Mouse (Mus musculus) thymus, adult 18-20 months (tissue): ENCODE results near the gene Rtl5.

Experiments used
- DNase-seq, 2 experiments: peaks; one replicate each; pipeline ENCODE4 v3.0.0; 2022; ENCODE audit warnings: mixed read lengths in 2 of 2

Rtl5 gene

DNA sequence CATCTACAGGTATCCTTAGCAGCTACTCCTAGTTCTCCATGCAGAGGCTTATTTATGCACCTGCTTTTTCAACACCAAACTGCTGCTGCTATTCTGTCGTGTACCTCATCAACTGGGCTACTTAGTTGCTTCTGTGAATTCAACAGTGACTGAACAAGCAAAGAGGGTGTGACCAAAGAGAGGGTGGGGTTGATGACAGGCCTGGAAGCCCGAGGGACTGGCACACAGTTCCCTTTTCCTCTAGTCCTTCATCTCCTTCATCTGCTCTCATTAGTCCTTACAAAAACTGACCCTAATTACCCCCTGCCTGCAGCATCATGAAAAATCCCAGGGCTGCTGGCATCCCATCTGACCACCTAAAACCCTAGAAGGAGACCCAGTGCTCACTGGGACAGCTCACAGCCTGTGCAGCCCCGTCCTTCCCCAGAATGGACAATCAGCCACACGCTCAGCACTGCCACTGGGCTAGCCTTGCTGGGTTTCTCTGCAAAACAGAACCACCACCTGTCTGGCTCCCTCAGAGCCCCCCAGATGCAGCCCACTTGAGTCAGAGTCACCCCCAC is 5.8 kb downstream of the Rtl5 start:
- no peak for DNase-seq

- no peak for DNase-seq
These were observed 7.0 kb downstream of the Rtl5 start for GRCm38 (mm10) chrX:102064062-102064461.

- no peak for DNase-seq
These were observed 10.2 kb downstream of the Rtl5 start for GRCm38 (mm10) chrX:102060891-102061290.

DNA sequence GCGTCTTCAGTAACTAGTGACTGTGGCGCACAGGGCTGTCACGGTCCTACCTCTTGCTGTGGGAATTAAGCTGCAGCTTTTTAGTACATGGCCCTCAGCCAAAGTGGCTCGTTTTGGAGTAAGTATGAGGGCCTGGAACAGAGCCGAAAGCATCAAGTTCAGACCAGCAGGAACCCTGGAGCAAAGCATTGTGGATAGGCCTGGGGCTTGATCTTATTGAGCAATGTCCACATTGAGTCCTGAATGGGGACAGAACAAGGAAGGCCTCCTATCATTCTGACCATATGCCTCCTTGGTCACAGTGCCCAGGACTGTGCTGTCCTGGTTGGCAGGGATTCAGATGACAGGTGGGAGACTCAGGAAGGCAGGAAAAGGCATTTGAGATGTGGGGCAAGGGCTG is 10.9 kb downstream of the Rtl5 start:
- no peak for DNase-seq

DNA sequence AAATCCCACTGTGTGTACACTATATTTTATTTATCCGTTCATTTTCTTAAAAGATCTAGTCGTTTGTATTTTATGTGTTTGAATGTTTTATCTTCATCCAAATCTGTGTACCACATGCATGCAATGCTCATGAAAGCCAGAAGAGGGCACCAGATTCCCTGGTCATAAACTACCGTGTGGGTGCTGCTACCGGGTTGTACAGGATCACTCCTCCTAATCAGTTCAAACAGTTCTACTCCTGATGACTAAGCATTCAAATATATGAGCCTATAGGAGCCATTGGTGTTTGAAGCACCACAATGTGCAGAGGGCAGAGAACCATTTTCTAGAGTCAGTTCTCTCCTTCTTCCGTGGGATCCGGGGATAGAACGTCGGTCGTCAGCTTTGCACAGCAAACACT is 11.7 kb downstream of the Rtl5 start:
- DNase-seq: no peak

DNA sequence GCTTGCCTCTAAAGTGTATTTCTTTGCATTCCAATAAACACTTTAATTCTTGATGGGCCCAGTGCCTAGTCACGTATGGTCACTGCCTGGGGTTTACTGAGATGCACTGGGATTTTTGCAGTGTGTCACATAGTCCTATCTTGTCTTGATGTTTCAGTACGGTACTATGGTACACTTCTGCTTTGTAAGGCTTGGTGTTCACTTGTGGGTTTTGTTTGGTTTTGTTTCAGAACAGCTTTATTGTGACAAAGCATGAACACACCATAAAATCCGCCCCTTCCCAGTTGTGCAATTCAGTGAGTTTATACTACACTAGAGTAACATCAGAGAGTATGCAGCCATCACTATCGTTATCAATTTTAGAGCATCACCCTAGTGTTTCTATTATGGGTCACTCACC is 17.1 kb downstream of the Rtl5 start:
- DNase-seq: no peak

GRCm38 (mm10) chrX:102053371-102053770 is 17.7 kb downstream of the Rtl5 start:
- DNase-seq: no peak

DNA sequence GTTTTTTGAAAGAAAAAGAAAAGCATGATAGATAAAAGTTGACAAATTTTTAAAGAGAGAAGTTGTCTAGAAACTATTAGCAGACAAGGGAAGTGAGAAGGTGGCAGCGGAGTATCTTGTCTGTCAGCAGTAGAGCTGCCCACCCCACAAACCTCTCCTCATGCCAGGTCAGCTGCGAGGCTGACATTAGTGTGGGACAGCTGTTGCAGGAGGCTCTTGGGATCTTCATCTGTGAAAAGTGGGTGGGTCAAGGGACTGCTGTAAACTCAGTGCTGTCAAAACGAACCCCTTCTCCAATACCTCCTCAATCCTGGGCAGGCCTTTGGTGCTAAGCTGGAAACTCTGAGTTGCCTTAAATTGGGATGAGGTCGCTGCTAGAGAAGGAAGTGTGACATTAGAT is 19.9 kb downstream of the Rtl5 start:
- DNase-seq: no peak

DNA sequence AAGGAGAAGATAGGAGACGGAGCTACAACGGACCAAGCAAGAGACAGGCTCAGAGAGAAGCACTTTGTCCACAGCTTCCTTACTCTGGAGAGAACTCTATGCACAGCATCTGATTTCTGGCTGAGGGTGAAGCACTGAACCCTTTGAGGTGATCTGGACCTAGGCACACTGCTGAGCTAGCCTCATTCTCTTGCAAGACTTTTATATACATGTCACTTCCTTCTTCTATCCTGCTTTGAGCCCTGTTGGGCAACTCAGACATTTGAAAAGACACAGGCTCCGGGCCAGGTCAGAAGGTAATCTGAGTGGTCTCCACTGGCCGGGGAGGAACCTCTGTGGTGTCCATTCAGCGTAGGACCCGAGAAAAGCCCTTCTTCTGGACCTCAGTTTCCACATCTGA is 20.6 kb downstream of the Rtl5 start:
- DNase-seq: no peak

GRCm38 (mm10) chrX:102042386-102042785 is 28.7 kb downstream of the Rtl5 start:
- DNase-seq: no peak

DNA sequence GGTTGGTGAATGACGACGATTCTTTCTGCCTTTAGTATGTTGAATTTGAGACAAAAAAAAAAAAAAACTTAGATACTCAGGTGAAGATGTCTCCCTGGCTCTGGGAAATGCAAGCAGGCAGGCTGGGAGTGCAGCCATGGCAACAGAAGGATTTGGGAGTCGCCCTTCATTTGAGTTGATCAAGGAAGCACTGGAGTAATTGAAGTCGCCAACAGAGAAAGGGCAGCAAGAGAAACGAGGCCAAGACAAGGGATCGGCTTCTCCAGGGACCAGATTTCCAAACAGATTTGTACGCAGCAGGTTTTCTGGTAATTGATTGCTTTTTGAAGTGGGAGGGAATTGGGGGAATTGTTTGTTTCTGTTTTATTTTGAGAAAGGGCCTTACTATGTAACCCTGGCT is 29.5 kb downstream of the Rtl5 start:
- DNase-seq: no peak

- no peak for DNase-seq
These were observed 33.6 kb downstream of the Rtl5 start for GRCm38 (mm10) chrX:102037506-102037905.

DNA sequence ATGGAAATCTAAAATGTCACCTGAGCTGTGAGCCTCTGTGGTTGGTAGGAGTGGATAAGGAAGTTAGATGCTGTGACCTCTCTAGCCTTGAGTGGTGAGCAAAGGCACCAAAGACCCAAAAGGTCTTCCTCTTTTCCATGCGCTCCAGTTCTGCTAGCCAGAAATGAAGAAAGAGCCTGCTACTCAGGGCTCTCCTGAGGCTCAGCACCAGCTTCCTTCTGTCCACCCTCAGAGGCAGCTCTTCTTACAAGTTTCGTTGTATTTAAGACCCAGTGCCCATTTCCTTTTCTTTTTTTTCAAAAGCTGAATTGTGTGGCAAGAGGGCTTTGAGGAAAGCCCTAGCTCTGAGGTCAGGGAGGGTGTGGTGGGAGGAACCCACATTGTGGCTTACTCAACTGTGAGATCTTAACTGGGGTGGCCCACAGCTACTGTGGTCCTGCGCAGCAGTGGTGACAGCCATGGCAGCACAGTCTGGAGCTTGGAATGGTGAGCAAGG is 34.2 kb downstream of the Rtl5 start:
- no peak for DNase-seq

- DNase-seq: no peak
These were observed 35.4 kb downstream of the Rtl5 start for GRCm38 (mm10) chrX:102035671-102036070.

DNA sequence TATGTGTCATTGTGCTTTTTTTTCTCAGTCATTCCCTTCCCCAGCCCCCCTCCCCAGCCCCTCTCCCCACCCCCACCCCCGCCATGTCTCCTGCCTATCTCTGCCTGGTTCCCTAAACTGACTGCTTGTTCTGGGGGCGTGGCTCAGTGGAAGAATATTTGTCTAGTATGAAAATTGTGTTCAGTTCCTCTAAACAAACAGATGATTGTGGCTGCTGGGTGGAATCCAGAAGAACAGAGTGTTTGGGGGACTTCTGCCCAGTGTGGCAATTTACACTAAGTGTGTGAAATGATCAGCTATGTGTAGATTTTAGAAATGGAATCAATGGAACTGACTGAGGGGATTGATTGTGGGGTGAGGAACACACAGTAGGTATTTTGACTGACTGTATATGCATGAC is 37.5 kb downstream of the Rtl5 start:
- no peak for DNase-seq

DNA sequence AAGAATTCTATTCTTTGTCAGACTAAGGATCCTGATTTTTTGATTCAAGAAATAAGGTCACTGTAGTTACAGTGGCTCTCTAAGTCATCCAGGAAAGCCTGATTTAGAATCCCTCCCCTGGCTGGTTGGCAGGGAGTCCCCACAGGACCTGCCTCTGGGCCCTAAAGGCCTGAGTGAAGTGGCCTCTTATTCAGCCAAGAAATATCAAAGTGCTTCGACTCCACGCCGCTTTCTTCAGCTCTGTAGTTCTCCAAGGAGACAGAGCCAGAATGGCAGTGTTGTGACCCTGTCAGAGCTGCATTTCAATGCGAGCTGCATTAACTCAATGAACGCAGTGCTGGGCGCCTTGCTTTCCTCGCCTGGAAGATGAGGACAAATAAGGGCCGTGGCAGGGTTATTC is 38.7 kb downstream of the Rtl5 start:
- DNase-seq: no peak

DNA sequence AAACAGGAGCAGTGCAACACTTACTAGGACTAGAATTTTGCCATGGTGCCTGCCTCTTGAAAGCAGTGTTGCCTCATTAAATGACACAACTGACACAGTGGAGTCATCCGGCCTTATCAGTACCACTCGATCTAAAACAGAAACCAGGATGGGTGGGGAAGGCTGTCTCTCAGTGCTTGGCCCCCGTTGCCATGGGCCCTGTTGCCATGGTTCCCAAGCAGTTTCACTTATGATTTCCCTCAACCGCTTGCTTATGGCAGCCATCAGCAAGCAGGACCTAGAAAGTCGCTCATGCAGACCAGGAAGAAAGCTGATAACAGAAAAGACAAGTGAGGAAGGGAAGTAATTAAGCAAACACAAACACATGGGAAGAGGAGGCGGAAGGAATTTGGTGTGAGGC is 39.3 kb downstream of the Rtl5 start:
- peak; percentile 17 to 36 for DNase-seq

DNA sequence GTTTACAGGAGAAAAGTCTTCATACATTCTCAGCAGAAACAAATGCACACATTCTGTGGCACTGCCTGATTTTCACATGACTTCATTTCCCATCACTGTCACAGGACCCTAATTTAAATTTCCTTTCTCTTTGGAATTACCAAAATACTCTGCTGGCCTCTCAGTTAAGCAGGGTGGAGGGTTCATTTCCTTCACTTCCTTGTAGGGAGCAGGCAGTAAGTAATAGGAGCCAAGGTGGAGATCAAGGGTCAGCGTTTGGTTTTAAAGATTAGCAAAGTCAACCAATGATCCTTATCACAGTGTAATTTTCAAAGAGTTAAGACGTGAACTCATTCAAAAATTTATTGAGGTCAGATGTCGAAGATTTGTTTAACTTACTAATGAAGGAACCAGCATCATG is 46.1 kb downstream of the Rtl5 start:
- DNase-seq: no peak

GRCm38 (mm10) chrX:102019471-102020240 is 51.4 kb downstream of the Rtl5 start:
- DNase-seq: no peak

DNA sequence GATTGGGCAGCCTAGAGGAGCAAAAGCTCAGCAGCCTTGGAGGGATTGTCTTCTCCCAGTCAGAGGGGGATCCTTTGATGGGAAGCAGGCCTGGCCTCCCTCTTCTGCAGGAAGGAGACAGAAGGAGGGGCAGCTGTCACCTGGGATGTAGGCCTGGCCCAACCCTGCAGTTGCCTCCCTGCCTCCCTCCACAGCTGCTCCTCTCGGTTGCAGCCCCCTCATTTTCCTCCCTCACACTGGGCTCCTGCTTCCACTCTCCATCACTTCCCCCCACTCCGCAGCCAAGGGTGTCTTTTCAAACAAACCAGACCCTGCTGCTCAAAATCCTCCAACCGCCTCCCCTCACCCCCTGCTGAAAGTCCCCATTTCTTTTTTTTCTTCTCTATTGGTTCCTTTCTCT is 52.2 kb downstream of the Rtl5 start:
- no peak for DNase-seq

DNA sequence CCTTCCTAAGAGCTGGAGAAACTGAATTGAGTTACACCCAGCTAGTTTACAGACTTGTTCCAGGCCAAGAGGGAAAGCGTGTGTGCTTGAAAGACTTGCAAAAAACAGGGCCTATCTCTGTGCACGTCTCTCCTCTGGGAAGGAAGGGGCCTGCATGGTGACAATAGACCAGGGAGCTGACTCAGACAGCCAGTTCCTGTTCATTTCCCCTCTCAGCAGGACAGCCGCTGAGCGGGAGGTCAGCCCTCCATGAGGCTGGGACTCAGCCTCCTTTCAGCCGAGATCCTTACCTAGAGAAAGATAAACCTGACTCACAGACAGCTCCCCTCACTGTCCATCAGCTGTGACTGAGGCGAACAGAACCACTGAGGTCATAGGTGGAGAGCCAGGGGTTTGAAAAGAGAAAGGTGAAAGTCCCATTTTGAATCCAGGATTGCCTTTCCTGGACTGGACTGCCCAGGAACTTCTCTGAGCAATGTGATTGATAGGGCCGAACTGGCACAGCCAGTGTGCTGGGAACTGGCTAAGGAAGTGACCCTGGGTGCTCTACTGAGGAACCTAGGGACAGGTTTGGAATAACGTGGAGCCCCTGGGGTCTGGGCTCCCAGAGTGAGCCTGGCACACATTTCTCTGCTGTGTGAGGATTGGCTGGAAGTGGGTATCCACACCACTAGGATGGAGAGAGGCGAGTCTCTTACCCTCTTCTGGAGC is 53.7 kb downstream of the Rtl5 start:
- no peak for DNase-seq
